Mouse (Mus musculus) forebrain, embryonic 15.5 days (tissue): ENCODE results near the gene Arf4. TPM values are rescaled to one million over a fixed set of nuclear protein-coding genes. Genes with fewer than 3 reads are reported as not detected.
"Not testable (repeated sequence)": the region's sequence is repeated elsewhere in the genome, so short reads cannot be mapped to it uniquely, and the experiment has no call there.

Source experiments
- ATAC-seq: fragments of 200-750 bp; cut with Nextera tagmentation; replicated peaks from 2 replicates; pipeline ENCODE4 v1.8.0; 2017; ENCODE audit warnings: mild to moderate bottlenecking, moderate TSS enrichment, moderate library complexity
- H3K27ac ChIP-seq: fragments of 300-500 bp; sonication (generic); replicated peaks from 2 replicates; pipeline ENCODE4 v1.5.1; 2015; ENCODE audit warnings: mild to moderate bottlenecking, inconsistent platforms
- H3K27me3 ChIP-seq: fragments of 300-500 bp; sonication (generic); 2 replicates; pipeline ENCODE4 v1.6.1; 2015; ENCODE audit warnings: inconsistent platforms
- H3K36me3 ChIP-seq: fragments of 300-500 bp; sonication (generic); 2 replicates; pipeline ENCODE4 v1.6.1; 2015; ENCODE audit warnings: mild to moderate bottlenecking, inconsistent platforms
- H3K4me1 ChIP-seq: fragments of 300-500 bp; sonication (generic); 2 replicates; pipeline ENCODE4 v1.6.1; 2015; ENCODE audit warnings: inconsistent platforms
- H3K4me2 ChIP-seq: fragments of 300-500 bp; sonication (generic); replicated peaks from 2 replicates; pipeline ENCODE4 v1.6.1; 2015; ENCODE audit warnings: mild to moderate bottlenecking, inconsistent platforms
- H3K4me3 ChIP-seq: fragments of 300-500 bp; sonication (generic); 2 replicates; pipeline ENCODE4 v1.5.1; 2015; ENCODE audit warnings: mild to moderate bottlenecking, inconsistent platforms
- H3K9ac ChIP-seq: fragments of 300-500 bp; sonication (generic); replicated peaks from 2 replicates; pipeline ENCODE4 v1.6.1; 2015; ENCODE audit warnings: mild to moderate bottlenecking, inconsistent platforms
- H3K9me3 ChIP-seq: fragments of 300-500 bp; sonication (generic); 2 replicates; pipeline ENCODE4 v1.6.1; 2016; ENCODE audit warnings: inconsistent platforms
- WGBS: fragments of 180-500 bp; shearing (Covaris S2); methylation state at CpG from one replicate; pipeline ENCODE4 v1.1.7; 2015; ENCODE audit warnings: mixed read lengths; 5-methylcytosine and 5-hydroxymethylcytosine counted together
- polyA plus RNA-seq: library from polyadenylated mRNA; unstranded; fragments of >200 nt; fragmentation: Nextera tagmentation; extraction: Ambion mirVana; gene quantifications from 2 replicates; pipeline ENCODE4 v1.2.1, GENCODE M21; 2015

Arf4 gene
- polyA plus RNA-seq, 1 experiment from 2014 or later, result 630 TPM

DNA sequence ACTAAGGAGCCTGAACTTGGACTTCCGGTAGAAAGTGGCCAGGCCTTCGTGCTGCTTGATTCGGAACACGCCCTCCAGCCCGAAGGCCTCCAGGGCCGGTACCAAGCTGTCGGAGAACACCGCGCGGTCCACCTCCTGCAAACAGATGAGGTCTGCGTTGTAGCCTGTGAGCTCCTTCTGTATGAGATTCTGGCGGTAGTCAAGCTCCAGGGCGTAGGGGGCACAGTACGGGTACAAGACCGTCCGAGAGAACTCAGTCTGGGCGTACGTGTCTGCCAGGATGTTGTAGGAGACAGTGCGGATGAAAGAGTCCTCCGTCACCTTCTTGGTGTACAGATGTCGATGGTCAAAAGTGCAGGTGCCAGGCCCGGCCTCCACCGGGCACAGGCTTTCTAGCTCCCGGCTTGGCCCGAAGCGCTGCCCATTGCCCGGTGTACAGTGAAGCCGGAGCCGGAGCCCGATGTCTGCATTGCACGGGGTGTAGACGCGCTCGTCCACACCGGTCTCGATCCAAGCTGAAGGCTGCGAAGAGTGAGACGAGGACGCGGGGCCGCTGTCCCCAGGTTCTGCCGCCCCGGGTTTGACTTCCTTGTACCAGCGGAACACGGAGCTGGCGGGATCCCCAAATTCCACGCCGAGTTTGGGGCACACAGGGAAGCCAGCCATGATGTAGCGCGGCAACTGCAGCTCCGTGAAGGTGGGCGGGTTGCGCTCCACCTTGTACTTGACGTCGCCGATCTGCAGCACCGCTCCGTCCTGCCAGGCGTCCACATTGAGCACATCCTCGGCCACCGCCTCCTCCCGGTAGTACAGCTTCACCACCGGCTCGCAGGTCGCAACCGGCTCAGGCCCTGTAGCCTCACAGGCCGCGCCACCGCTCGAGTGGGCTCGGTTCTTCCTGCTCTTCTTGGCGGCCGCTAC lies 30.8 kb downstream of the Arf4 start:
- H3K27ac ChIP-seq, result peak overlapping the region; percentile 94
- 1% methylated on average over 73 of the region's 73 CpGs for WGBS
- H3K9me3 ChIP-seq, result no peaks in the 10 kb centered on the region
- ATAC-seq, result peak; percentile 57
- peak overlapping the region; percentile 93 for H3K9ac ChIP-seq
- H3K36me3 ChIP-seq, result peaks cover 19% of the 10 kb centered on the region
- H3K27me3 ChIP-seq, result no peaks in the 10 kb centered on the region
- peak overlapping the region; percentile 99 for H3K4me2 ChIP-seq
- H3K4me3 ChIP-seq, result peak overlapping the region; percentile 99
- H3K4me1 ChIP-seq, result peaks cover 32% of the 10 kb centered on the region

DNA sequence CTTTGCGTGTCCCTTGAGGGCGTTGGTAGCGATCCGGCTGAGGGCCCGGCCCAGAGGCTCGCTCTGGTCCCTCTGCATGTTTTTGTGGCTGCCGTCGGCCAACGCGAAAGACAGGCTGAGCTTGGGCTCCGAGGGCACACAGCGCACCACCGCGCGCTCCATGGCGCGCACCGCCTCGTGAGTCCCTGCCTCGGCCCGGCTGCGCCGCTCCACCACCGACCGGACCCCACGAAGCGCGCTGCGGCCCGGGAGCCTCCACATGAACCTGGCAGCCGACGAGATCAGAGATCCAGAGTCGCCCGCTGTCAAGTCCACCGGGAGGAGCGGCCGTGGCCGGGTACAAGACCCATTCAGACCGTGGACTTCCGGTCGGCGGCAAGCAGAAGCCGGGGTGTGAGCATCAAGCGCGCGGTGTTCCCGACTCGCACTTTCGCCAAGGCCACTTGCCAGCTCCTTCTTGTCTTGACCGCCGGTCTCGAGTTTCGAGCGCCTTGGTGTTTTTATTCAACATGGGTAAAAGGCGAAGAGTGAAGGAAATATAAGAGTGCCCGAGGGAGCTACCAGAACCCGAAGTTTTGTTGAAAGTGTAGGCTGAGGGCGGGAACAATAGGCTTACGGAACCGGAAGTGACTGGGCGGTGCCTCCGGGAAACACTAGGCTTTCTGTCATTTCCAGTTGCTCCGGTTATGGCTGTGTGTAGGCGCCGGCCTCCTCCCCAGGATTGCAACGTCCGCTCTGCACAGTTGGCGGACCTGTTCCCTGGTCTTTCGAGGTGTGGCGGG lies 31.6 kb downstream of the Arf4 start, which contains the start of gene Pde12:
Pde12 (minus strand) TSS at position 592 of the 782 bp plus-strand sequence.
- Histone ChIP-seq H3K9ac (peak within 1 kb of the TSS; percentile 93), H3K36me3 (peaks cover 14% of the 10 kb centered on the region), H3K27ac (peak within 1 kb of the TSS; percentile 94), H3K4me3 (peak within 1 kb of the TSS; percentile 99), H3K4me1 (peaks cover 32% of the 10 kb centered on the region), H3K27me3 (no peaks in the 10 kb centered on the region), H3K9me3 (no peaks in the 10 kb centered on the region), H3K4me2 (peak within 1 kb of the TSS; percentile 99)
- WGBS, result under 1% methylated on average over 70 of the region's 70 CpGs
- peak; percentile 95 for ATAC-seq

DNA sequence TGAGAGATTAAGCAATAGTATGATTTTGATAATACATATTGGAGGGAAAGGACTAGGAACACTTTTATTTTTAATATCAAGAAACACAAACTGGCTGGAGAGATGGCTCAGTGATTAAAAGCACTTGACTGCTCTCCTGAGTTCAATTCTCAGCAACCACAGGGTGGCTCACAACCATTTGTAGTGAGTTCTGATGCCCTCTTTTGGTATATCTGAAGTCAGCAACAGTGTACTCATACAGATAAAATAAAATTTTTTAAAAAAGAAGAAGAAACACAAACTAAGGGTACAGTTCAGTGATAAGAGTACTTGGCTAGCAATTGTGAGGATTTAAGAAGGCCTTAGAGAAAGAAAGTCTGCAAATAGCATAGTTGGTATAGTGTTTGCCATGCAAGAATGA lies 33.1 kb downstream of the Arf4 start:
- Histone ChIP-seq H3K27ac (no peak overlapping the region), H3K27me3 (no peaks in the 10 kb centered on the region), H3K9ac (no peak overlapping the region), H3K4me1 (peaks cover 32% of the 10 kb centered on the region), H3K4me3 (no peak overlapping the region), H3K9me3 (no peaks in the 10 kb centered on the region), H3K36me3 (peaks cover 2% of the 10 kb centered on the region; the same call in 1 of the 2 replicates), H3K4me2 (no peak overlapping the region)
- no peak for ATAC-seq

DNA sequence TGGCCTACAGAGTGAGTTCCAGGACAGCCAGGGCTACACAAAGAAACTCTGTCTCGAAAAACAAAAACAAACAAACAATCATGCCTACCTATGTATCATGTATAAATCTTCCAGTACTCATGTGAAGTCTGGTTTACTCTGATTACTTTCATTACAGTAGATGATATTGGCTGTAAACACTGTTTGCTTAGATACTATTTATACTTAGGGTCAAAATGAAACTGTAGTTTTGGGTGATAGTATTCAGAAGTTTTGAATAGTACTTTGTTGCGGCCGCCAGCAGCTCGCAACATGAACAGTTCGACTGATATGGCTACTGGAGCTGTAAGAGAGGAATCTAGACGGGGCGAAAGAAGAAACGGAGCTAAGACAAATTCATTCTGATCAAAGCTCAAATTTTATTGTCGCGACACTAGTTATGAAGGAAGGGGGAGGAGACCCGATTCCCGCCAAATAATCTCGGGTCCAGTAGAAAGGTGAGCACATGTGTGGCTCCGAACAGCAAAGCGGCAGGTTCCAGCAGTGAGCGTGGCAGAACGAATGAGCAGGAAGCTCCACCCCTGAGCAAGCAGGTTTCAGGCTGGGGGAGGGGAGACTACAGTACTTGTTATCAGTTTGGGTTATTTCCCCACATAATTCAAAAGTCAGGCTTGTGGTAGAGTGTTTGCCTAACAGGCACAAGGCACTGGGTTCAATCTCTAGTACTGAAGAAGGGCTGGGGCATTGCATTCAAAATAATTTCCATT lies 34.2 kb downstream of the Arf4 start:
- not testable (repeated sequence) for H3K4me2 ChIP-seq, H3K27me3 ChIP-seq, H3K9ac ChIP-seq, H3K9me3 ChIP-seq, H3K27ac ChIP-seq, H3K4me3 ChIP-seq, H3K36me3 ChIP-seq, ATAC-seq
- 67% methylated on average over 17 of the region's 17 CpGs for WGBS
- H3K4me1 ChIP-seq, result peaks cover 22% of the 10 kb centered on the region

DNA sequence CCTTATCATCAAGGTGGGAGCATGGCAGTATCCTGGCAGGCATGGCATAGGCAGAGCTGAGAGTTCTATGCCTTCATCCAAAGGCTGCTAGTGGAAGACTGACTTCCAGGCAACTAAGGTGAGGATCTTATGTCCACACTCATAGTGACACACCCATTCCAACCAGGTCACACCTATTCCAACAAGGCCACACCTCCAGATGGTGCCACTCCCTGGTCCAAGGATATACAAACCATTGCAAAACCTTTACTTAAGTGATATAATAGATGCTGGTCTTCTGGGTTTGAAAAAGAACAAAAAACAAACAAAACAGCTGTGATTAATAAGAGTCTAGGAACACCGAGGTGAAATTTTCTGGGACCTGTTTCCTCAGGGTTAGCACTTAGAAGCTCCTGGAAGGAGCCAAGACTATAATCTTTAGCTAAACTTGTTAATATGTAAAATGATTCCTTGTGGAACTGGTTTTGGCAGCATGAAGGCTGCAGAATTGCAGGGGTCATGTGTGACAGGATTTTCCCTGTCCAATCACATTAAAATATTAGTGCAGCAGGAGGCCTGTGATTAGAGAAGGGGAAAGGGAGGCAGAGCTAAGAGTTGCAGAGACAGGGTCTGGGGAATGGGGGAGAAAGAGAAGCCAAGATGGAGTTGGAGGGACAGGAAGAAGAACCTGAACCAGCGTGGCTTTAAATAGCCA lies 36.7 kb downstream of the Arf4 start:
- H3K4me1 ChIP-seq, H3K36me3 ChIP-seq, ATAC-seq, H3K4me3 ChIP-seq, H3K9me3 ChIP-seq, H3K27ac ChIP-seq, H3K9ac ChIP-seq, H3K4me2 ChIP-seq, H3K27me3 ChIP-seq: not testable (repeated sequence)
- WGBS, result 84% methylated on average over 2 of the region's 2 CpGs

DNA sequence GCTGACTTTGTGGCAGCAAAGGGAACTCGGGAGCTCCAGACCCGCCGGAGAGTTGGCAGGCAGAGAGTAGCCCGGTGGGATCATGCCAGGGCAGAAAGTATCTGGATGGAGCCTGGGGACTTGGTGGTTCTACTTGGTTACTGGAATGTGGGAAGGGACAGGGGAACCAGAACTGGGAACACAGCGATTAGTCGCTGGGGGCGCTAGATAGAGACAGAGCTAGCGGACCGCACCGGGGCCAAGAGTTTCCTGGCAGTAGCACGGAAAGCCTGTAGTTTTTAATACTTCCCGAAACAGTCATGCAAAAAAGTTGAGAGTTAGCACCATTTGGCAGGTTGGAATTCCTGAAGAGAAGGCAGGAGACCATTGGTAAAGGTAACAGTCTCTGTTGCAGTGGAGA lies 37.5 kb downstream of the Arf4 start:
- Histone ChIP-seq H3K4me1 (peaks cover 4% of the 10 kb centered on the region), H3K9me3 (no peaks in the 10 kb centered on the region), H3K27ac (no peak overlapping the region), H3K4me2 (no peak overlapping the region), H3K9ac (no peak overlapping the region), H3K27me3 (no peaks in the 10 kb centered on the region), H3K36me3 (no peaks in the 10 kb centered on the region), H3K4me3 (no peak overlapping the region)
- 26% methylated on average over 12 of the region's 12 CpGs for WGBS
- no peak for ATAC-seq

DNA sequence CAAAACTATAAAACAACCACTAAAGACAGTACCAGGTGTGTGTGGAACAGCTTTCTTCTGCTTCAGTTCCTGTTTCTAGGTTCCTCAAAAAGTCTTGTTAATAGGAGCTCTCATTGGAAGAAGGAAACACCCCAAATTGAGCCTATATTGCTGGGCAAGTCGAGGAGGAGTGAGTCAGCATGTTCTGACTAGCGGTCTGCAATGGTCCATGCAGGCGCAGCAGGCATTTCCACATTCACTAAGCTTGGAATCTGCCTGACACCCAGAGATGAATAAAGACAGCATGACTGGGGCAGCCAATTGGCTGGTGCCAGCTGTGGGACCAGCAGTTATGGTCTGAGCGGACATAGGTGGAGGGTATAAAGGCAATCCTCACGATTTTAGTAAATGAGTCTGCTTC lies 37.9 kb downstream of the Arf4 start:
- Histone ChIP-seq H3K4me2 (no peak overlapping the region), H3K9me3 (no peaks in the 10 kb centered on the region), H3K27me3 (no peaks in the 10 kb centered on the region), H3K27ac (no peak overlapping the region), H3K9ac (no peak overlapping the region), H3K4me1 (no peaks in the 10 kb centered on the region), H3K36me3 (no peaks in the 10 kb centered on the region), H3K4me3 (no peak overlapping the region)
- WGBS, result 81% methylated on average over 5 of the region's 5 CpGs
- ATAC-seq, result no peak

DNA sequence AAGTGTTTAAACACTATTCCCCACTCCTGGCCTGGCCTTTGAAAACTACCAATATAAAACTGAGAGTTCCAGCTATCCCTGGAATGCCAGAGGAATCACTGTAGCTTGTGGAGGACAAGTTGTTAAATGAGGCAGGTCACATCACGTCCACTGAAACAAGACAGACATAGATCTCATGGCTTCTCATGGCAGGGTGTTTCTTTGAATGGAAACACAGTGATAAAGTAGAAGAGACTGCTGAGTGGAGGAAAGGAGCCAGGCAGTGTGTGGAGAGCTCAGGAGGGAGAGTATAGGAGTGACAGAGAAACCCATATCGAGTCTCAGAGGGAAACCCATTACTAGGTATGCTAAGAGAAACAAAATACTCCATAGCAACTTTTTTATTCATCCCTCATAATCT lies 52.9 kb downstream of the Arf4 start:
- no peaks in the 10 kb centered on the region for H3K27me3 ChIP-seq
- H3K4me1 ChIP-seq, result no peaks in the 10 kb centered on the region
- WGBS, result 76% methylated on average over 2 of the region's 2 CpGs
- no peaks in the 10 kb centered on the region for H3K36me3 ChIP-seq
- no peak overlapping the region for H3K4me3 ChIP-seq
- H3K9me3 ChIP-seq, result no peaks in the 10 kb centered on the region
- H3K9ac ChIP-seq, result no peak overlapping the region
- ATAC-seq, result no peak
- H3K4me2 ChIP-seq, result no peak overlapping the region
- H3K27ac ChIP-seq, result no peak overlapping the region

DNA sequence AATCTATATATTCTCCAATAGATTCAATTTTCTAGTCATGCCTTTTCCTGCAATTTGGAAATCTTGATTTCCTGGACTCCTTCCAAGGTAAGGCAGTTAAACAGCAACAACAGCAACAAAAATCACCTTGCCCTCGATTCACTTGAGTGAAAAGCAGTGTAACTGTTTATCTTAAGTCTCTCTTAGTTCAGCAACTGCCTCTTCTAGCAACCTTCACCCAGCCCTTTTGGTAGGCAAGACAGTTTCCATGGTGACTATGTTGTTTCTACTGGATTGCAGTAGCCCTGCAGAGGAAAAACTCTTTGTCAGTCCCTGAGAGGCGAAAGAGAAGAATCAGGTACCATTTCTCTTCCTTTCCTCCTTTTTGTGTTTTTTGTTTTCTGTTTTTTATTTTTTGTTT lies 53.5 kb downstream of the Arf4 start:
- 62% methylated on average over 2 of the region's 2 CpGs for WGBS
- Histone ChIP-seq H3K4me1 (no peaks in the 10 kb centered on the region), H3K36me3 (no peaks in the 10 kb centered on the region), H3K4me2 (no peak overlapping the region), H3K27ac (no peak overlapping the region), H3K9ac (no peak overlapping the region), H3K9me3 (no peaks in the 10 kb centered on the region), H3K4me3 (no peak overlapping the region), H3K27me3 (no peaks in the 10 kb centered on the region)
- no peak for ATAC-seq

DNA sequence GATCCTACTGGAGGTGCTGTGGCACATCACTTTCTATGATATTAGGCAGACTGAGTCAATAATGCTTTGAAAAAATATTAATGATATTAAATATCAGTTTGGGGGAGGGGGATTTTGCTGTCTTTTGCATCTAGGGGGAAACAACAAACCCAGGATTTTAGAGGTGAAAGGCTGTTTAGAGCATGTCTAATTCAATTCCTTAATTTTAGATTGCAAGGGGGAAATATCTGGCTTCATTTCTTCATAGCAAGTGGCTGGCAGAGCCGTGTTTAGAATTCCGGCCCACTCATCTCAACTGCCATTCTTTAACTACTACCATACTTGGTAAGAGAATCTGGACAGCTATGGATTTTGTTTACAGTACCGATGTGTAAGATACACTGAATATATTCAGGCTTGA lies 55.1 kb downstream of the Arf4 start, which contains the start of gene Dnah12:
Dnah12 (plus strand) TSS at position 301 of the 400 bp plus-strand sequence.
- no peaks in the 10 kb centered on the region for H3K4me1 ChIP-seq
- no peak within 1 kb of the TSS for H3K27ac ChIP-seq
- no peaks in the 10 kb centered on the region for H3K9me3 ChIP-seq
- no peak within 1 kb of the TSS for H3K4me2 ChIP-seq
- no peak within 1 kb of the TSS for H3K4me3 ChIP-seq
- H3K27me3 ChIP-seq, result no peaks in the 10 kb centered on the region
- no peaks in the 10 kb centered on the region for H3K36me3 ChIP-seq
- H3K9ac ChIP-seq, result no peak within 1 kb of the TSS
- 90% methylated on average over 3 of the region's 3 CpGs for WGBS
- no peak for ATAC-seq

DNA sequence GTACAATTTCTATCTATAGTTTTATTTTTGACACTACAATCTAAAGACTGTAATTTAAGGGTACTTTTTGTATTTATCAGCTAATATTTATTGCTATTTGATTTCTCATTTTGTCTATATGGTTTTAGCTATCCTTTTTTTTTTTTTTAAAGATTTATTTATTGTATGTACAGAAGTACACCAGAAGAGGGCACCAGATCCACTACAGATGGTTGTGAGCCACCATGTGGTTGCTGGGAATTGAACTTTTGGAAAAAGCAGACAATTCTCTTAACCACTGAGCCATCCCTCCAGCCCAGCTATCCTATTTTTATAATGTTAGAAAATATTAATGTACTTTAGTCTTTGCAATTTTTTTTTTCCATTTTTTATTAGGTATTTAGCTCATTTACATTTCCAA lies 60.0 kb downstream of the Arf4 start:
- no peaks in the 10 kb centered on the region for H3K4me1 ChIP-seq

More for the DNA sequence above, 60.0 kb downstream of the Arf4 start:
- Histone ChIP-seq H3K9ac (no peak overlapping the region), H3K4me3 (no peak overlapping the region), H3K4me2 (no peak overlapping the region), H3K27ac (no peak overlapping the region), H3K9me3 (no peaks in the 10 kb centered on the region), H3K27me3 (no peaks in the 10 kb centered on the region), H3K36me3 (no peaks in the 10 kb centered on the region)
- ATAC-seq, result no peak
